Mouse (Mus musculus) CD4-positive helper T cell, adult 2 months (primary cell): ENCODE measurements around the gene Rps6kl1.

Source experiments
- DNase-seq: peaks from one replicate; pipeline ENCODE4 v3.0.0-alpha.2; 2012; ENCODE audit warnings: low read depth, missing footprints, low spot score

Gene Rps6kl1

GRCm38 (mm10) chr12:85141096-85141495, 10.0 kb downstream of the Rps6kl1 start:
- no peak for DNase-seq

- DNase-seq, result no peak
Measured at GRCm38 (mm10) chr12:85140036-85140701, 10.9 kb downstream of the Rps6kl1 start.

- no peak for DNase-seq
Measured at GRCm38 (mm10) chr12:85136627-85137026, 14.4 kb downstream of the Rps6kl1 start.

GRCm38 (mm10) chr12:85135513-85136470, 15.3 kb downstream of the Rps6kl1 start:
- DNase-seq, result no peak

- no peak for DNase-seq
Measured at GRCm38 (mm10) chr12:85134043-85134794, 16.8 kb downstream of the Rps6kl1 start.

- DNase-seq, result no peak
Measured at GRCm38 (mm10) chr12:85131361-85131760, 19.7 kb downstream of the Rps6kl1 start.

- no peak for DNase-seq
Measured at GRCm38 (mm10) chr12:85129426-85129978, 21.6 kb downstream of the Rps6kl1 start.

- DNase-seq, result peak; percentile 53
Measured at GRCm38 (mm10) chr12:85126986-85127603, 24.0 kb downstream of the Rps6kl1 start.

GRCm38 (mm10) chr12:85124751-85125150, 26.3 kb downstream of the Rps6kl1 start:
- DNase-seq, result no peak

- peak; percentile 33 for DNase-seq
Measured at GRCm38 (mm10) chr12:85123645-85124044, 27.4 kb downstream of the Rps6kl1 start.

GRCm38 (mm10) chr12:85123108-85123530, 27.9 kb downstream of the Rps6kl1 start:
- DNase-seq, result peak; percentile 68

- no peak for DNase-seq
Measured at GRCm38 (mm10) chr12:85121806-85122459, 29.1 kb downstream of the Rps6kl1 start.

- DNase-seq, result no peak
Measured at GRCm38 (mm10) chr12:85115678-85116077, 35.4 kb downstream of the Rps6kl1 start.

- DNase-seq, result no peak
Measured at GRCm38 (mm10) chr12:85113917-85114316, 37.1 kb downstream of the Rps6kl1 start.

GRCm38 (mm10) chr12:85113337-85113736, 37.7 kb downstream of the Rps6kl1 start:
- DNase-seq, result no peak

- no peak for DNase-seq
Measured at GRCm38 (mm10) chr12:85112550-85113251, 38.4 kb downstream of the Rps6kl1 start.

GRCm38 (mm10) chr12:85110698-85111592, 40.1 kb downstream of the Rps6kl1 start, which contains the start of the genes Prox2 and Dlst:
Gene Prox2 (minus strand): TSS chr12:85110759.
Gene Dlst (plus strand): TSS chr12:85110833.
- peak; percentile 87 for DNase-seq

- peak; percentile 24 for DNase-seq
Measured at GRCm38 (mm10) chr12:85110011-85110697, 40.9 kb downstream of the Rps6kl1 start.
